Mouse (Mus musculus) liver, embryonic 15.5 days (tissue): ENCODE results near the gene Ogfod1. TPM values are rescaled to one million over a fixed set of nuclear protein-coding genes. Genes with fewer than 3 reads are reported as not detected.
A peak's percentile ranks its signal among the peaks of the same experiment; 100 is the strongest.
"Not testable (repeated sequence)": the region's sequence is repeated elsewhere in the genome, so short reads cannot be mapped to it uniquely, and the experiment has no call there.

Source experiments
- ATAC-seq: fragments of 200-750 bp; cut with Nextera tagmentation; 2 replicates; pipeline ENCODE4 v1.8.0; 2017; ENCODE audit warnings: moderate number of reproducible peaks, mild to moderate bottlenecking, moderate library complexity; ENCODE audit not compliant: insufficient read depth
- H3K27ac ChIP-seq: fragments of 300-500 bp; sonication (generic); replicated peaks from 2 replicates; pipeline ENCODE4 v1.5.1; 2015; ENCODE audit warnings: mild to moderate bottlenecking, inconsistent platforms
- H3K27me3 ChIP-seq: fragments of 300-500 bp; sonication (generic); 2 replicates; pipeline ENCODE4 v1.6.1; 2015; ENCODE audit warnings: mild to moderate bottlenecking, inconsistent platforms
- H3K36me3 ChIP-seq: fragments of 300-500 bp; sonication (generic); replicated peaks from 2 replicates; pipeline ENCODE4 v1.6.1; 2015; ENCODE audit warnings: moderate library complexity, mild to moderate bottlenecking, inconsistent platforms
- H3K4me1 ChIP-seq: fragments of 300-500 bp; sonication (generic); replicated peaks from 2 replicates; pipeline ENCODE4 v1.6.1; 2015; ENCODE audit warnings: inconsistent platforms
- H3K4me2 ChIP-seq: fragments of 300-500 bp; sonication (generic); 2 replicates; pipeline ENCODE4 v1.6.1; 2015; ENCODE audit warnings: moderate library complexity, mild to moderate bottlenecking, inconsistent platforms
- H3K4me3 ChIP-seq: fragments of 300-500 bp; sonication (generic); replicated peaks from 2 replicates; pipeline ENCODE4 v1.5.1; 2015; ENCODE audit warnings: mild to moderate bottlenecking, inconsistent platforms
- H3K9ac ChIP-seq: fragments of 300-500 bp; sonication (generic); 2 replicates; pipeline ENCODE4 v1.6.1; 2015; ENCODE audit warnings: moderate library complexity, mild to moderate bottlenecking, inconsistent platforms
- H3K9me3 ChIP-seq: fragments of 300-500 bp; sonication (generic); replicated peaks from 2 replicates; pipeline ENCODE4 v1.6.1; 2016; ENCODE audit warnings: inconsistent platforms
- WGBS: fragments of 180-500 bp; shearing (Covaris S2); methylation state at CpG from one replicate; pipeline ENCODE4 v1.1.7; 2015; ENCODE audit warnings: mixed read lengths; ENCODE audit not compliant: insufficient replicate concordance; 5-methylcytosine and 5-hydroxymethylcytosine counted together
- polyA plus RNA-seq: library from polyadenylated mRNA; unstranded; fragments of >200 nt; fragmentation: Nextera tagmentation; extraction: Ambion mirVana; gene quantifications from 2 replicates; pipeline ENCODE4 v1.2.1, GENCODE M21; 2015

The Ogfod1 gene
- polyA plus RNA-seq, 1 experiment from 2014 or later, result 4.2 TPM

DNA sequence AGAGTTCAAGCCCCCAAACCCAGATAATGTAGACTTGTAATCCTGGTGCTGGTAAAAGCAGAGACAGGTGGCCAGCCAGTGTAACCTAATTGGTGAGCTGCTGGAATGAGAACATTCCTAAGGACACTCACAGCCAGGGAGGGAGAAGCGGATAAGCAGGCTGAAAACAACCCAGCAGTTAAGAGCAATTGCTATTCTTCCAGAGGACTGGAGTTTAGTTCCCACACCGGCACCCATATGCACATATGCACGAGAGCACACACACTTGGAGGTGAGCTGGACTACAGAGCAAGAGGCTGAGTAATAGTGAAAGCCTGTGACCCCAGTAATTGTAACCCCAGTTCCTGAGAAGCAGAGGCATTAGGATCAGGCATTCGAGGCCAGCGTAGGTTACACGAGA, 13.1 kb upstream of the Ogfod1 start:
- Histone ChIP-seq H3K4me3 (no peak overlapping the region), H3K36me3 (peaks cover 88% of the 10 kb centered on the region), H3K4me1 (no peaks in the 10 kb centered on the region), H3K9me3 (no peaks in the 10 kb centered on the region), H3K9ac (no peak overlapping the region), H3K27ac (no peak overlapping the region), H3K4me2 (no peak overlapping the region), H3K27me3 (no peaks in the 10 kb centered on the region)
- ATAC-seq, result no peak
- 94% methylated on average over 6 of the region's 6 CpGs for WGBS

DNA sequence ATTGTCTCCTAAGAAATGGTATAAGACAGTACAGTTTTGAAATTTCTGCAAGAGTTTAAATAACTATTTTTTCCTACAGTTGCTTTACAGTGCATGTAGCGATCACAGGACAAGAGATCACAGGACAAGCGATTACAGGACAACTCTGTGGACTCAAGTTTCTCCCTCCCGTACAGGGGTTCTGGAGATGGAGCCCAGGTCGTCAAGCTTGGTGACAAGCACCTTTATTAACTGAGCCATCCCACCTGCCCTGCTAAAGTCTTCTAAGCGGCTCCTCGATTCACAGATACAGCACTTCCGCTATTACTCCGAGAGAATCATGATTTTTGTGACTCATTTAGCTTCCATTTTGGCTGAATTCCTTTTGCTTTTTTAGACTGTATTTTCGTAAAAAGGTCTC, 7.3 kb upstream of the Ogfod1 start:
- H3K4me3 ChIP-seq, result no peak overlapping the region
- 89% methylated on average over 9 of the region's 9 CpGs for WGBS

DNA sequence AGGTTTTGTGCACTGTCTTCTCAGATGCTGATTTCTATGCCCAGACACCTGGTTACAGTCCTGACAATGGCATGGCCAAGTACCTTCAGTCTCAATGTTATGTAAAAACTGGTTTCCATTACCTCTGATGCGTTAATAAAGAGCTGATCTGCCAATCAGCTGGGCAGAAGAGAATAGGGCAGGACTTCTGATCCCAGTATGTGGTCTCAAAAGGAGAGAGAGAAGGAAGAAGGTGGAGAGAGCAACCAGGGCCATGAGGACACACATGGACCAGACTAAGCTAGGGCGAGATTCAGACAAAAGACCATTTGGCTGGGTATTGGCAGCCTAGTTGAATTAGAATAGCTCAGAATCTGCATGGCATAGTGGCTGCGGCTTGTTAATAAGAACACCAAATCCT, 3.4 kb upstream of the Ogfod1 start:
- 79% methylated on average over 3 of the region's 3 CpGs for WGBS
- ATAC-seq, result no peak
- peaks cover 34% of the 10 kb centered on the region for H3K36me3 ChIP-seq
- H3K4me2 ChIP-seq, result peak overlapping the region; percentile 75
- no peak overlapping the region for H3K27ac ChIP-seq
- peak overlapping the region; percentile 10; the same call in 1 of the 2 replicates for H3K9ac ChIP-seq
- peaks cover 43% of the 10 kb centered on the region for H3K4me1 ChIP-seq
- no peak overlapping the region for H3K4me3 ChIP-seq
- no peaks in the 10 kb centered on the region for H3K27me3 ChIP-seq
- no peaks in the 10 kb centered on the region for H3K9me3 ChIP-seq

More for the DNA sequence above, 7.3 kb upstream of the Ogfod1 start:
- H3K4me2 ChIP-seq, result no peak overlapping the region
- H3K9me3 ChIP-seq, result no peaks in the 10 kb centered on the region
- H3K9ac ChIP-seq, result no peak overlapping the region
- H3K27ac ChIP-seq, result no peak overlapping the region
- H3K27me3 ChIP-seq, result no peaks in the 10 kb centered on the region
- peaks cover 73% of the 10 kb centered on the region for H3K36me3 ChIP-seq
- peaks cover 23% of the 10 kb centered on the region for H3K4me1 ChIP-seq
- ATAC-seq, result no peak

DNA sequence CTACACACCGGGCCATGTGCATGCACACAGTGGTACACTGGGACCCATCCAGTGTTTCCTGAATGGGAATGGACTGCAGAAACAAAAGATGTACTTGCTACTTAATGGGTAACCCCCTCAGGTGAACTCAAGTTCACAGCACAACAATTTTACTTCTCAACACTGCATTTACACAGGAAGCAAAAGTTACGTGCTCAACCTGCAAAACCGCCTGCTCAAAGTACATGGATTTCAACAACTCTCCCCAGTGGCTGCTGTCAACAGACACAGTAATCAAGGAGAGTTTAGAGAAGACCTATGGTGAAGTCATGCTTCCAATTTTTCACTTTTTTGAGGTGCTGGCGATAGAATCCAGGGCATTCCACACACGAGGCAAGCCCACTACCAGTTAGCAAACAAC, 1.8 kb upstream of the Ogfod1 start:
- peak overlapping the region; percentile 88 for H3K27ac ChIP-seq
- H3K4me3 ChIP-seq, result peak overlapping the region; percentile 71
- no peaks in the 10 kb centered on the region for H3K27me3 ChIP-seq
- no peaks in the 10 kb centered on the region for H3K9me3 ChIP-seq
- peak overlapping the region; percentile 47 for H3K9ac ChIP-seq
- H3K36me3 ChIP-seq, result peaks cover 18% of the 10 kb centered on the region
- 52% methylated on average over 5 of the region's 5 CpGs for WGBS
- no peak for ATAC-seq
- H3K4me2 ChIP-seq, result peak overlapping the region; percentile 75
- peaks cover 44% of the 10 kb centered on the region for H3K4me1 ChIP-seq

DNA sequence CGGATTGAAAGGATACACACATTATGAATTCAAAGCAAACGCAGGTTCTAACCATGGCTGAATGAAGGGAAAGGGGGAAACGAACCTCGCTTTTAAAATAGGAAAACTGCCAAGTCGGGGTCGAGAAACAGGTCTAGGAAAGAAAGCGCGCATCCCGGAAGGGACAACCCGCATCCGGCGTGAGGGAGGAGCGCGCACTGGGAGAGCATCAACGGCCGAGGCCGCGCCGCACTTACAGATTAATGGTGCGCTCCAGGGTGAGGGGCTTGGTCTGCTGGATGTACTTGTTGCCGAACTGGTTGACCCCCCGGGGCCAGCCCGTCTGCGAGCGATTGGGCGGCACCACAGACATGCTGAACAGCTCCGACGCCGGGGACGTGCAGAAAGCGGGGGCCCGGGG, 457 bp upstream of the Ogfod1 start:
- not testable (repeated sequence) for H3K36me3 ChIP-seq, H3K27me3 ChIP-seq, H3K9me3 ChIP-seq
- H3K9ac ChIP-seq, result peak overlapping the region; percentile 69
- WGBS, result under 1% methylated on average over 29 of the region's 32 CpGs
- peak overlapping the region; percentile 88 for H3K27ac ChIP-seq
- H3K4me2 ChIP-seq, result peak overlapping the region; percentile 75
- peak; percentile 83 for ATAC-seq
- H3K4me3 ChIP-seq, result peak overlapping the region; percentile 71
- peaks cover 44% of the 10 kb centered on the region for H3K4me1 ChIP-seq

DNA sequence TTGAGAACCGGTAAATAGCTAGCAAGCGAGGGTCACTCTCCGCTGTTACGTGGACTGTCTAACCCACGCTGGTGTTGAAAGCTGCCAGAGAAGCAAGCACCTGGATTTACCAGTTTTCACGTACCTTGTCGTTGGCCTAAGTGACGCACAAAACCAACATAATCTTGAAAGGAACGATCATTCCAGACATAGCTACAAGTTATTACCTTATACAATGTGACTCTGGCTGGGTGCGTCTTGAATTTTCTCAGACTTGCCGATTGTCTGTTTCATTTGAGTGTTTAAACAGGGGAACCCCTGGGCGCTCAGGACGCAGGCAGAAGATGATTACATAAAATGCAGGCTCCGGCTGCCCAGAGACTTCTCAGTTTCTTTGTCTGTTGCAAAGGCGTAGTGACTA, 808 bp downstream of the Ogfod1 start:
- peak overlapping the region; percentile 34; the same call in 1 of the 2 replicates for H3K27ac ChIP-seq
- H3K4me1 ChIP-seq, result peaks cover 39% of the 10 kb centered on the region
- H3K4me2 ChIP-seq, result peak overlapping the region; percentile 79
- WGBS, result 6% methylated on average over 15 of the region's 15 CpGs
- H3K9me3 ChIP-seq, result no peaks in the 10 kb centered on the region
- no peak for ATAC-seq
- H3K27me3 ChIP-seq, result no peaks in the 10 kb centered on the region
- no peaks in the 10 kb centered on the region for H3K36me3 ChIP-seq
- H3K9ac ChIP-seq, result peak overlapping the region; percentile 65
- H3K4me3 ChIP-seq, result peak overlapping the region; percentile 71

DNA sequence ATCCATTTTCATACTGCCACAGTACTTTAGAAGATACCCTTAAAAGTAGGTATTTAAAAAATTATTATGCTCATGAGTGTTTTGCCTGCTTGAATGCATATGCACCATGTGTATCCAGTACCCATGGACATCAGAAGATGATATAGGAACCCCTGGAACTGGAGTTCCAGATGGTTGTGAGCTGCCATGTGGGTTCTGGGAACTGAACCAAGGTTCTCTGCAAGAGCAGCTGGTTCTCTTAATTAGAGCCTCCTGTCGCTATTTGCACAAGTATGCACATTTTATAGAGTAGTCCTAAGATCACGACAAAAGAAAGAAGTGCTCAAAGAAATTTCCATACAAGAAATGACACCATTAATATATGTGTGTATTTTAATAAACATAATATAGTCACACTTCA, 10.8 kb downstream of the Ogfod1 start:
- H3K4me3 ChIP-seq, result no peak overlapping the region
- H3K27ac ChIP-seq, result no peak overlapping the region
- no peak overlapping the region for H3K9ac ChIP-seq
- H3K4me1 ChIP-seq, result no peaks in the 10 kb centered on the region
- WGBS, result 76% methylated on average over 2 of the region's 2 CpGs
- no peak overlapping the region for H3K4me2 ChIP-seq
- ATAC-seq, result no peak
- H3K36me3 ChIP-seq, result peaks cover 12% of the 10 kb centered on the region
- H3K9me3 ChIP-seq, result no peaks in the 10 kb centered on the region
- H3K27me3 ChIP-seq, result no peaks in the 10 kb centered on the region

DNA sequence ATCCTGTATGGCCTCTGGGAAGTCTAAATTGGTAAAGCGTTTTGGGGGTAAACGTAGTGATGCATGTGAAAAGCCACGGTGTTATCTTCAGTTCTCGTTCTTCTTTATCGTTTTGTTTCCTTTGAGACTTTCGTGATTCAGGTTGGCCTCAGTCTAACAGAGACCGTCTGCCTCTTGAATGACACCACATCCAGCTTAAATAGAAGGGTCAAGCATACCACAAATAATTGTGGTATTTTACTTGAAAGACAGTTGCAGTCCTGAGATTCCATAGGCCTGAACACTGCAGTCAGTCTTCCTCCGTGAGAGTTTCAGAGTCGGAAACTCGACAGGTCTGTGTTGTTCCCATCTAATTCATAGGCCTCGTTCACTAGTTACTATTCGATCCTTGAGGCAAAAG, 15.7 kb downstream of the Ogfod1 start:
- Histone ChIP-seq H3K27me3 (no peaks in the 10 kb centered on the region), H3K4me1 (no peaks in the 10 kb centered on the region), H3K27ac (no peak overlapping the region), H3K4me2 (no peak overlapping the region), H3K9ac (no peak overlapping the region), H3K36me3 (peaks cover 35% of the 10 kb centered on the region), H3K4me3 (no peak overlapping the region), H3K9me3 (no peaks in the 10 kb centered on the region)
- WGBS, result 78% methylated on average over 12 of the region's 12 CpGs
- no peak for ATAC-seq

DNA sequence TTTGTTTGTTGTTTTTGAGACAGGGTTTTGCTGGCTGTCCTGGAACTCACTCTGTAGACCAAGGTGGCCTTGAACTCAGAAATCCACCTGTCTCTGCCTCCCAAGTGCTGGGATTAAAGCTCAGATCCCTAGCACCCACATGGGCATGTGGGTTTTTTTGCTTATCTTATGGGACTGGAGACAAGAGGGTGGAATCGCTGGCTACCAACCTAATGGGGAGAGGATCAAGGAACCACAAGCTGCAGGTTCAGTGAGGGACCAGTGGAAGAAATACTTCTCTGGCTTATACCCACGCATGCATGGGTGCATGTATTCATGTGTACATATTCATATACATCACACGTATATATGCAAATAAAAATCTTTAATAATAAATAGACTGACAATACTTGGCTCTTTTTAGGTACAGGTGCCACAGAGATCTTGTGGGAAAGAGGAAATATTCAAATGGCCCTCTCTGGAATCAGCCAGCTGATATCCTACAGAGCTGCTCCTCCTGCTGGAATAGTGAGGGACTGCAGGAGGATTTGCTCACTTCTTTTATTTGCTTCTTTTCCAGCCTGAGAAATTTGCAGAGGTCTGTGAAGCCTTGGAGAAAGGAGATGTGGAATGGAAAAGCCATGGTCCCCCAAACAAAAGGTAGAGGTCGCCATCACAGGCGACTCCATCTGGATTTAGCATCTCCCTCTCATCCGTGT, 20.3 kb downstream of the Ogfod1 start:
- H3K36me3 ChIP-seq, result peaks cover 58% of the 10 kb centered on the region
- 64% methylated on average over 6 of the region's 6 CpGs for WGBS
- ATAC-seq, result no peak

DNA sequence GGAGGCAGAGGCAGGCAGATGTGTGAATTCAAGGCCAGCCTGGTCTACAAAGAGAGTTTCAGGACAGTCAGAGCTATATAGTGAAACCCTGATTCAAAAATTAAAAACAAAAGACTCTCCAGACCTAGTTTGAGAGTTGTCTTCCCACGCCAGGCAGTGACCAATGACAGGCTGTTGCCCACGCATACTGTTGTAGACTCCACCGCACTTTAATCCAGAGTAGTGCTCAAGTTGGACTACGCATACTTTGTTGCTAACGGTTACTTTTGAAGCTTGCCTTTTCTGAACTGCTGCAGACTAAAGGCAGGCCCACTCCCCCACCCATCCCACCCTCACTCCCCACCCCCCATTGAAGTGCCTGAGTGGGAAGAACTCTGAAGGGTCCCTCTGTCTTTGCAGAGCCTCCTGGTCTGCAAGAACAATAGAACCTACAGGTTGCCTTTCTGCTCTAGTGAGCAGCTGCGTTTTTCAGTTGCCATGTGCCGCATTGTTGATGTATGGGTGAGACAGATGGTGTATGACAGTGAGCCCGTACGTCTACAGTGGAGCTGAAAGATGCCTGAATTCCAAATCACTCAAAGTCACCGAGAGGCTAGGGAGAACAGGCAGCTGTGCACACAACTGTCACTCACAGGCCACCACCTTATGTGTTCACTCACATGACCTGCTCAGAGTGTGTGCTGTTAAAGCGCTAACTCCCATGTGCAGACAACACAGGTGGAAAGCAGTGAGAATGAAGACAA, 29.3 kb downstream of the Ogfod1 start:
- peaks cover 37% of the 10 kb centered on the region for H3K36me3 ChIP-seq
- no peak overlapping the region for H3K9ac ChIP-seq
- no peak overlapping the region for H3K4me2 ChIP-seq
- WGBS, result 81% methylated on average over 11 of the region's 11 CpGs
- H3K27ac ChIP-seq, result no peak overlapping the region
- H3K9me3 ChIP-seq, result no peaks in the 10 kb centered on the region
- no peak overlapping the region for H3K4me3 ChIP-seq
- no peak for ATAC-seq
- H3K27me3 ChIP-seq, result no peaks in the 10 kb centered on the region
- no peaks in the 10 kb centered on the region; the same call in 1 of the 2 replicates for H3K4me1 ChIP-seq

More for the DNA sequence above, 20.3 kb downstream of the Ogfod1 start:
- H3K27ac ChIP-seq, result no peak overlapping the region
- no peak overlapping the region for H3K4me3 ChIP-seq
- no peaks in the 10 kb centered on the region for H3K27me3 ChIP-seq
- no peaks in the 10 kb centered on the region for H3K4me1 ChIP-seq
- H3K4me2 ChIP-seq, result no peak overlapping the region
- no peak overlapping the region for H3K9ac ChIP-seq
- no peaks in the 10 kb centered on the region for H3K9me3 ChIP-seq

DNA sequence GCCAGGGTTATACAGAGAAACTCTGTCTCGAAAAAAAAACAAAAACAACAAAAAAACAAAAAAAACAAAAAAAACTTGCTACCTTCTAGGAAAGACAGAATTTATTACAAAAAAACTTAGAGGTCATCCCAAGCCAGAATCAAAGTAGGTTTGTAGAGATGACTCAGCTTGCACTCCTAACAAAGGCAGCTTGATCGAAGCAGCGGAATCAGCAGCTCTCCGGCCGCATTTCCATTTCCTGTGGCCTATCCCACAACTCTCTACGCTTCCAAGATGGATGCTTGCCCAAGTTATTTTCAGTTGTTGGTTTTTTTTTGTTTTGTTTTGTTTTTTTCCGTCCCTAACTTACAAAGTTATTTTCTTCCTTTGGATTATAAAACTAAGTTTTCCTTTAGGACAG, 31.8 kb downstream of the Ogfod1 start:
- no peak overlapping the region for H3K9ac ChIP-seq
- H3K4me2 ChIP-seq, result no peak overlapping the region
- peaks cover 15% of the 10 kb centered on the region for H3K36me3 ChIP-seq
- no peaks in the 10 kb centered on the region for H3K27me3 ChIP-seq
- no peak for ATAC-seq
- WGBS, result 81% methylated on average over 7 of the region's 7 CpGs
- no peak overlapping the region for H3K27ac ChIP-seq
- no peak overlapping the region for H3K4me3 ChIP-seq
- H3K9me3 ChIP-seq, result no peaks in the 10 kb centered on the region
- H3K4me1 ChIP-seq, result no peaks in the 10 kb centered on the region; the same call in 1 of the 2 replicates
